Mouse (Mus musculus) lung, postnatal 0 days (tissue): Measurements from ENCODE around the gene Gm20696.

ENCODE experiments used
- CTCF ChIP-seq: IDR thresholded peaks from 2 replicates; pipeline ENCODE4 v1.5.1; 2016; ENCODE audit warnings: antibody characterized with exemption, mild to moderate bottlenecking
- EP300 ChIP-seq: IDR thresholded peaks from 2 replicates; pipeline ENCODE4 v1.6.1; 2016; ENCODE audit warnings: antibody characterized with exemption, mild to moderate bottlenecking, control low read depth

DNA sequence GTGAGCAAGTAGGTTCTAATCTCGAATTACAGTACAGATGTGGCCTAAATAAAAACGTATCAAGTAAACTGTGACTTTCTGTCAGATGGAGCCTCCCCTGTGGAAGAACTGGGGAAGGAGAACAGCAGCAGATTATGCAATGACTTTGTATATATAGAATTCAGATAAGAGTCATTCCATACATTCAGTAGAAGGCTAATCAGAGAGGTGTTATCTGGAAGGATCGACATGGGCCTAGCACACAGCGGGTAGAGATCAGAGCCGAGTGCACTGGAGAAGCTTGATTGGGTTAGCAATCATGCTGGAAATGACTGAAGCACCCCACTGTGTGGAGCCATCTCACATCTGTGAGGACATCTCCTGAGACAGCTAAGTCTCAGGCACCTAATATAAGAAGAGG is 294.2 kb downstream of the Gm20696 start:
- TF ChIP-seq CTCF (no peak), EP300 (no peak)
